Mouse (Mus musculus): Measurements from ENCODE around the gene Adamtsl4. TPM values are rescaled to one million over a fixed set of nuclear protein-coding genes. Genes with fewer than 3 reads are reported as not detected.

The Adamtsl4 gene
- 10 to 100 TPM in 1 of 2 experiments, 1 to 10 TPM in 1; 8.2 to 43.1 TPM for polyA plus RNA-seq (2012; fragmentation: generic; extraction: Trizol)

GRCm38 (mm10) chr3:95687524-95688421, at the start of gene Adamtsl4:
Gene Adamtsl4 (minus strand): TSS chr3:95687917.

GRCm38 (mm10) chr3:95658236-95658867, 29.4 kb downstream of the Adamtsl4 start, which contains the start of gene Mcl1:
Gene Mcl1 (plus strand): TSS chr3:95658788.

Other genes starting within 250 kb of the Adamtsl4 start
- under 1 TPM in 1 of 2 experiments, not detected in 1; 0.25 TPM for gene Ctsk, start 188.7 kb downstream of the Adamtsl4 start, polyA plus RNA-seq (2012; fragmentation: generic; extraction: Trizol)
- gene Ctss, start 161.1 kb downstream of the Adamtsl4 start, polyA plus RNA-seq (2012; fragmentation: generic; extraction: Trizol), result under 1 TPM in 1 of 2 experiments, not detected in 1; 0.07 TPM
- not detected for gene Hormad1, start 128.2 kb downstream of the Adamtsl4 start, polyA plus RNA-seq (2012; fragmentation: generic; extraction: Trizol)
- gene Golph3l, start 99.0 kb downstream of the Adamtsl4 start, polyA plus RNA-seq (2012; fragmentation: generic; extraction: Trizol), result 1 to 10 TPM in 1 of 2 experiments, under 1 TPM in 1; 0.56 to 7.2 TPM
- gene Ensa, start 62.9 kb downstream of the Adamtsl4 start, polyA plus RNA-seq (2012; fragmentation: generic; extraction: Trizol), result 10 to 100 TPM; 12.9 to 47.0 TPM
- 10 to 100 TPM; 11.1 to 38.8 TPM for gene Mcl1, start 29.1 kb downstream of the Adamtsl4 start, polyA plus RNA-seq (2012; fragmentation: generic; extraction: Trizol)
- gene Ecm1, start 51.7 kb upstream of the Adamtsl4 start, polyA plus RNA-seq (2012; fragmentation: generic; extraction: Trizol), result 100 to 1,000 TPM; 311 to 601 TPM
- 10 to 100 TPM; 20.0 to 36.8 TPM for gene Tars2, start 72.3 kb upstream of the Adamtsl4 start, polyA plus RNA-seq (2012; fragmentation: generic; extraction: Trizol)
- gene Rprd2, start 130.9 kb upstream of the Adamtsl4 start, polyA plus RNA-seq (2012; fragmentation: generic; extraction: Trizol), result 1 to 10 TPM in 1 of 2 experiments, under 1 TPM in 1; 0.95 to 7.4 TPM
- 10 to 100 TPM; 14.8 to 27.7 TPM for gene Prpf3, start 168.0 kb upstream of the Adamtsl4 start, polyA plus RNA-seq (2012; fragmentation: generic; extraction: Trizol)
- 100 to 1,000 TPM; 466 to 524 TPM for gene Mrps21, start 183.6 kb upstream of the Adamtsl4 start, polyA plus RNA-seq (2012; fragmentation: generic; extraction: Trizol)
- 1 to 10 TPM; 1.1 to 1.2 TPM for gene Ciart, start 194.3 kb upstream of the Adamtsl4 start, polyA plus RNA-seq (2012; fragmentation: generic; extraction: Trizol)
- 1 to 10 TPM in 1 of 2 experiments, under 1 TPM in 1; 0.05 to 3.2 TPM for gene BC028528, start 204.1 kb upstream of the Adamtsl4 start, polyA plus RNA-seq (2012; fragmentation: generic; extraction: Trizol)
- gene Aph1a, start 206.1 kb upstream of the Adamtsl4 start, polyA plus RNA-seq (2012; fragmentation: generic; extraction: Trizol), result 100 to 1,000 TPM in 1 of 2 experiments, 10 to 100 TPM in 1; 84.0 to 110 TPM
- gene Car14, start 216.8 kb upstream of the Adamtsl4 start, polyA plus RNA-seq (2012; fragmentation: generic; extraction: Trizol), result under 1 TPM; 0.02 to 0.11 TPM
- gene Anp32e, start 241.3 kb upstream of the Adamtsl4 start, polyA plus RNA-seq (2012; fragmentation: generic; extraction: Trizol), result 10 to 100 TPM in 1 of 2 experiments, 1 to 10 TPM in 1; 8.1 to 26.8 TPM

Measured in C3H10T1/2 (cell line).